ENCODE assay signal across 13 mouse cellular contexts in genomic region chr10:22981798-22982197, GRCm38 (mm10).
DNase-seq lines count a peak whose midpoint lies in the region; ATAC-seq and TF ChIP-seq lines count a peak whose summit lies in the region.
"Had no signal": no experiment of that assay in that cellular context is flagged by ENCODE, and none has a peak within 500 bp of the region (broad histone marks: within the 10 kb centered on the region; RNA-seq: fewer than 3 reads in every experiment).

No protein-coding gene starts in this region.

- no peak overlapping the region for H3K4me3 ChIP-seq in heart, embryonic 10.5 days
- H3K4me3 ChIP-seq in lung, postnatal 0 days (ENCODE audit: low read depth, low read length), result no peak overlapping the region
- no peak overlapping the region for H3K4me3 ChIP-seq in midbrain, embryonic 11.5 days (ENCODE audit: low read depth, low read length)
- H3K4me3 ChIP-seq in midbrain, embryonic 14.5 days (replicated peaks; ENCODE audit: low read depth, low read length), result no peak overlapping the region
- H3K4me3 ChIP-seq: heart, embryonic 13.5 days; intestine, embryonic 15.5 days; neural tube, embryonic 15.5 days had no signal

- peak; percentile 78 for DNase-seq in heart, embryonic 10.5 days (ENCODE audit: low spot score)
- DNase-seq in heart, postnatal 25 days (ENCODE audit: low spot score), result peak; percentile 16
- DNase-seq in kidney, postnatal 10 days, result peak; percentile 82
- DNase-seq in lung, postnatal 0 days (ENCODE audit: low spot score), result peak; percentile 76
- no peak for DNase-seq in midbrain, embryonic 11.5 days (ENCODE audit: low spot score, missing footprints)
- no peak for DNase-seq in left cerebral cortex, adult 11 months (ENCODE audit: low spot score)
- no peak for DNase-seq in midbrain, embryonic 14.5 days
- DNase-seq in urinary bladder, postnatal 25 days (ENCODE audit: low spot score), result no peak
- DNase-seq: adrenal gland, adult 8-10 months had no signal

- H3K9me3 ChIP-seq in heart, embryonic 10.5 days, result no peaks in the 10 kb centered on the region
- H3K9me3 ChIP-seq in lung, postnatal 0 days (ENCODE audit: low read length), result no peaks in the 10 kb centered on the region
- H3K9me3 ChIP-seq in midbrain, embryonic 11.5 days (ENCODE audit: control insufficient read depth, low read length), result no peaks in the 10 kb centered on the region
- no peaks in the 10 kb centered on the region for H3K9me3 ChIP-seq in midbrain, embryonic 14.5 days (ENCODE audit: control insufficient read depth, low read length)
- H3K9me3 ChIP-seq: heart, embryonic 13.5 days; intestine, embryonic 15.5 days; neural tube, embryonic 15.5 days had no signal

- TF ChIP-seq EP300 in lung, postnatal 0 days (IDR thresholded peaks at IDR 0.05), result 0 out of 2 replicates have a peak, but pooled peaks have one; percentile 23

- 48% methylated on average over 6 of the region's 6 CpGs for WGBS in heart, embryonic 10.5 days
- 42% methylated on average over 6 of the region's 6 CpGs for WGBS in lung, postnatal 0 days
- 82% methylated on average over 6 of the region's 6 CpGs for WGBS in midbrain, embryonic 11.5 days
- WGBS in midbrain, embryonic 14.5 days, result 89% methylated on average over 6 of the region's 6 CpGs

- H3K9ac ChIP-seq in lung, postnatal 0 days (replicated peaks; ENCODE audit: low read depth), result no peak overlapping the region
- no peak overlapping the region for H3K9ac ChIP-seq in midbrain, embryonic 11.5 days (ENCODE audit: low read length)
- no peak overlapping the region for H3K9ac ChIP-seq in midbrain, embryonic 14.5 days (replicated peaks; ENCODE audit: low read length)
- H3K9ac ChIP-seq: heart, embryonic 13.5 days; intestine, embryonic 15.5 days; liver, embryonic 14.5 days; neural tube, embryonic 15.5 days had no signal

- ATAC-seq in lung, postnatal 0 days, result peak; percentile 94
- ATAC-seq in midbrain, embryonic 11.5 days (ENCODE audit: low FRiP score), result no peak
- ATAC-seq in midbrain, embryonic 14.5 days (ENCODE audit: low FRiP score, low TSS enrichment), result no peak
- ATAC-seq: intestine, embryonic 15.5 days had no signal

- 0 out of 2 replicates have a peak, but pooled peaks cover 5% of the 10 kb centered on the region for H3K4me1 ChIP-seq in heart, embryonic 10.5 days
- no peaks in the 10 kb centered on the region for H3K4me1 ChIP-seq in lung, postnatal 0 days (ENCODE audit: insufficient read depth, low read depth, low read length)
- H3K4me1 ChIP-seq in midbrain, embryonic 11.5 days (ENCODE audit: control insufficient read depth, insufficient read depth, low read length), result no peaks in the 10 kb centered on the region
- H3K4me1 ChIP-seq in midbrain, embryonic 14.5 days (ENCODE audit: control insufficient read depth, insufficient read depth, low read length), result no peaks in the 10 kb centered on the region
- H3K4me1 ChIP-seq: intestine, embryonic 15.5 days; neural tube, embryonic 15.5 days had no signal

- H3K4me2 ChIP-seq in lung, postnatal 0 days (replicated peaks; ENCODE audit: low read depth, low read length), result no peak overlapping the region
- H3K4me2 ChIP-seq in midbrain, embryonic 11.5 days, result no peak overlapping the region
- no peak overlapping the region for H3K4me2 ChIP-seq in midbrain, embryonic 14.5 days (ENCODE audit: low read length)
- H3K4me2 ChIP-seq: heart, embryonic 13.5 days; intestine, embryonic 15.5 days; neural tube, embryonic 15.5 days had no signal

- TF ChIP-seq CTCF in lung, postnatal 0 days (IDR thresholded peaks at IDR 0.05), result no peak

- H3K27ac ChIP-seq in heart, embryonic 10.5 days, result no peak overlapping the region
- no peak overlapping the region for H3K27ac ChIP-seq in lung, postnatal 0 days (ENCODE audit: low read length)
- no peak overlapping the region for H3K27ac ChIP-seq in midbrain, embryonic 11.5 days (ENCODE audit: low read depth, low read length)
- H3K27ac ChIP-seq in midbrain, embryonic 14.5 days (replicated peaks; ENCODE audit: low read depth, low read length), result no peak overlapping the region
- H3K27ac ChIP-seq: intestine, embryonic 15.5 days; liver, embryonic 14.5 days; neural tube, embryonic 15.5 days had no signal

- H3K36me3 ChIP-seq in heart, embryonic 10.5 days, result no peaks in the 10 kb centered on the region
- H3K36me3 ChIP-seq in lung, postnatal 0 days (ENCODE audit: insufficient read depth, low read length), result no peaks in the 10 kb centered on the region
- no peaks in the 10 kb centered on the region for H3K36me3 ChIP-seq in midbrain, embryonic 11.5 days (ENCODE audit: control insufficient read depth, insufficient read depth, low read length)
- no peaks in the 10 kb centered on the region for H3K36me3 ChIP-seq in midbrain, embryonic 14.5 days (ENCODE audit: control insufficient read depth, insufficient read depth, low read length)
- H3K36me3 ChIP-seq: heart, embryonic 13.5 days; intestine, embryonic 15.5 days; neural tube, embryonic 15.5 days had no signal

- intact Hi-C loops in heart, postnatal 25 days (cut with DNase I), result no loop called here

- H3K27me3 ChIP-seq in heart, embryonic 10.5 days (ENCODE audit: insufficient read depth, poor library complexity, severe bottlenecking), result no peaks in the 10 kb centered on the region
- H3K27me3 ChIP-seq in lung, postnatal 0 days (replicated peaks; ENCODE audit: insufficient read depth, low read length), result no peaks in the 10 kb centered on the region
- H3K27me3 ChIP-seq in midbrain, embryonic 11.5 days (ENCODE audit: control insufficient read depth, insufficient read depth, low read length), result no peaks in the 10 kb centered on the region
- H3K27me3 ChIP-seq in midbrain, embryonic 14.5 days (ENCODE audit: control insufficient read depth, insufficient read depth, low read length), result no peaks in the 10 kb centered on the region
- H3K27me3 ChIP-seq: heart, embryonic 13.5 days; intestine, embryonic 15.5 days; neural tube, embryonic 15.5 days had no signal

Comparison
In these comparisons a context has a peak if more than half of its experiments do, and no peak if none do; other contexts are left out.
1. DNase-seq: peak in heart, embryonic 10.5 days (single experiment), heart, postnatal 25 days (single experiment), kidney, postnatal 10 days (single experiment) and lung, postnatal 0 days (single experiment); none in midbrain, embryonic 11.5 days (single experiment), left cerebral cortex, adult 11 months (single experiment), midbrain, embryonic 14.5 days (single experiment) and urinary bladder, postnatal 25 days (single experiment).